Mouse (Mus musculus) myocyte (in vitro differentiated cells): ENCODE measurements around the gene Cep164.

Source experiments
- CEBPB ChIP-seq: IDR thresholded peaks from 2 replicates; pipeline ENCODE4 v1.6.1; 2011; ENCODE audit warnings: mild to moderate bottlenecking, moderate library complexity; ENCODE audit not compliant: poor library complexity, insufficient read depth, severe bottlenecking
- POLR2A ChIP-seq: IDR thresholded peaks from one replicate; pipeline ENCODE4 v1.6.1; 2011; ENCODE audit warnings: low read depth, mild to moderate bottlenecking, control low read depth, moderate library complexity; ENCODE audit not compliant: insufficient read length

- no peak for TF ChIP-seq POLR2A
- no peak for TF ChIP-seq CEBPB
Measured at GRCm38 (mm10) chr9:45850528-45851155, 22.2 kb upstream of the Cep164 start.
